Mouse (Mus musculus) spleen, adult 2 months (tissue): ENCODE measurements around the gene Radil.

Experiments used
- CTCF ChIP-seq: fragments of 200-500 bp; IDR thresholded peaks from 2 replicates; pipeline ENCODE4 v1.5.1; 2011; ENCODE audit warnings: mild to moderate bottlenecking, inconsistent platforms; ENCODE audit not compliant: insufficient read depth, insufficient read length, insufficient replicate concordance; ENCODE audit errors: extremely low read depth
- POLR2A ChIP-seq: fragments of 200-500 bp; IDR thresholded peaks from 2 replicates; pipeline ENCODE4 v1.6.1; 2011; ENCODE audit warnings: low read depth, low read length, inconsistent platforms

GRCm38 (mm10) chr5:142509141-142510060 is 41.5 kb downstream of the Radil start:
- no peak for TF ChIP-seq CTCF
- no peak for TF ChIP-seq POLR2A
